In the genomic region with DNA sequence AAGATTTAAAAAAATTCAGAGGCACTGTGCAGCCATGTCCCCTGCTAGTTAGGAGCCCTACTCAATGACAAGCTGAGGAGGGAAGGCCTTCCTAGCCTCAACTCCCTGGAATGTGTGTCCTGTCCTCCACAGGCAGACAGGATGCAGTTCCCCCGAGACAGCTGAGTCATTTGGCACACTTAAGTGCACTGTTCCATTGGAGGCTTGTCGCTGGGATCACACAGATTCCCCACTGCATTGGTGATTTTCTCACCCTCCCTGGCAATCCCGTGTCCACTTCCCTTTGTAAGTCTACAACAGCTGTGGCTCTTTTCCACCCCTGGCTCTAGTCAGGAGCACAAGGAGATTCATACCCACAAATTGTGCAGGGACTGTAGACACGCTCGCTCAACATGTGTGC, we compare ENCODE assay signal across 9 mouse cellular contexts. TPM values are rescaled to one million over a fixed set of nuclear protein-coding genes. Genes with fewer than 3 reads are reported as not detected.
DNase-seq lines count a peak whose midpoint lies in the region; TF ChIP-seq lines count a peak whose summit lies in the region.
"Had no signal": no experiment of that assay in that cellular context is flagged by ENCODE, and none has a peak within 500 bp of the region (broad histone marks: within the 10 kb centered on the region; RNA-seq: fewer than 3 reads in every experiment).

No protein-coding gene starts in this region.

- no peak for TF ChIP-seq CTCF in spleen, adult 2 months (IDR thresholded peaks at IDR 0.05; ENCODE audit: extremely low read depth, insufficient read depth, insufficient read length, insufficient replicate concordance)

- WGBS in spleen, adult 2 months, result 80% methylated on average over 5 of the region's 5 CpGs

- no peak for TF ChIP-seq POLR2A in spleen, adult 2 months (IDR thresholded peaks at IDR 0.05; ENCODE audit: low read depth, low read length)

- no peaks in the 10 kb centered on the region for H3K27me3 ChIP-seq in spleen, adult 2 months (ENCODE audit: control insufficient read depth, insufficient read depth, low read length)
- H3K27me3 ChIP-seq: embryonic facial prominence, embryonic 15.5 days had no signal

- intact Hi-C loops in heart, postnatal 10 days (cut with DNase I), result no loop called here

- peak; percentile 63 to 80 for DNase-seq in adrenal gland, adult (ENCODE audit: inconsistent age in 2 of 2, low spot score in 1 of 2)
- DNase-seq in adrenal gland, postnatal 4 days (ENCODE audit: low spot score in 2 of 2), result no peak
- DNase-seq in spleen, adult 2 months (ENCODE audit: low read depth in 1 of 2, low spot score in 2 of 2), result no peak
- no peak for DNase-seq in spleen, adult 12 weeks (ENCODE audit: low spot score)
- peak; percentile 76 to 78 for DNase-seq in heart, postnatal 10 days
- DNase-seq in skeletal muscle tissue, adult 2 months (ENCODE audit: low read depth, low spot score), result peak; percentile 65
- DNase-seq in thymus, postnatal 10 days (ENCODE audit: low spot score in 2 of 2), result no peak
- no peak for DNase-seq in layer of hippocampus, adult 11-12 months (ENCODE audit: low spot score)

- H3K36me3 ChIP-seq in spleen, adult 2 months (ENCODE audit: control insufficient read depth, insufficient read depth, low read length), result no peaks in the 10 kb centered on the region

- H3K4me1 ChIP-seq in spleen, adult 2 months (ENCODE audit: control insufficient read depth, insufficient read depth, insufficient read length), result no peaks in the 10 kb centered on the region; the same call in 1 of the 2 replicates

- H3K4me3 ChIP-seq in spleen, adult 2 months (ENCODE audit: extremely low read depth, insufficient read depth, insufficient read length), result no peak overlapping the region
- H3K4me3 ChIP-seq: embryonic facial prominence, embryonic 15.5 days had no signal

- H3K27ac ChIP-seq in spleen, adult 2 months (ENCODE audit: insufficient read depth, low read length), result peak overlapping the region; percentile 33; the same call in 1 of the 2 replicates
- H3K27ac ChIP-seq: embryonic facial prominence, embryonic 15.5 days had no signal

RNA-seq across cellular contexts. Expression of gene Agpat3, which starts 14.1 kb away (rescaled TPM):
- 100 to 1,000 TPM; 203 to 217 TPM for total RNA-seq in adrenal gland, postnatal 4 days (2021)
- polyA plus RNA-seq in spleen, adult 2 months (2012; rRNA removed), result 177 and 205 TPM in 2 replicates
- 100 to 1,000 TPM; 290 to 296 TPM for total RNA-seq in heart, postnatal 10 days (2021)

Comparison
In these comparisons a context has a peak if more than half of its experiments do, and no peak if none do; other contexts are left out.
1. DNase-seq: peak in adrenal gland, adult (2 of 2), heart, postnatal 10 days (2 of 2) and skeletal muscle tissue, adult 2 months (single experiment); none in adrenal gland, postnatal 4 days (0 of 2), spleen, adult 2 months (0 of 2), spleen, adult 12 weeks (single experiment), thymus, postnatal 10 days (0 of 2) and layer of hippocampus, adult 11-12 months (single experiment).